Mouse (Mus musculus) Patski (cell line): ENCODE results near the gene Rnf123. TPM values are rescaled to one million over a fixed set of nuclear protein-coding genes. Genes with fewer than 3 reads are reported as not detected.
A peak's percentile ranks its signal among the peaks of the same experiment; 100 is the strongest.

Experiments used
- ATAC-seq: fragments of 100-300 bp; one replicate; pipeline ENCODE4 v1.8.0; 2021
- CTCF ChIA-PET: fragments of 350-600 bp; sonication (Branson Sonifier 250); formaldehyde crosslinking; loops from one replicate; lab custom pipeline; 2022; ENCODE audit warnings: inconsistent platforms; lab: Charles Lee
- POLR2A ChIA-PET: fragments of 350-600 bp; sonication (Branson Sonifier 250); formaldehyde crosslinking; loops from one replicate; lab custom pipeline; 2022; ENCODE audit warnings: antibody characterized with exemption, inconsistent platforms; lab: Charles Lee
- DNase-seq: peaks from one replicate; pipeline ENCODE4 v3.0.0-alpha.2; 2011; ENCODE audit warnings: low read depth, low spot score
- H3K27me3 ChIP-seq: fragments of 371-371 bp; one replicate; pipeline ENCODE4 v1.5.1; 2021
- CTCF ChIP-seq: fragments of 100-300 bp; IDR thresholded peaks from one replicate; pipeline ENCODE4 v1.5.1; 2021
- in situ Hi-C: fragments of 300-500 bp; cut with MboI; formaldehyde crosslinking; loops from 3 replicates; pipeline ENCODE4 v1.11.1; 2018; ENCODE audit warnings: low pct_unique_long_range_greater_than_20kb, mixed read lengths
- polyA plus RNA-seq: library from polyadenylated mRNA; unstranded; gene quantifications from one replicate; pipeline ENCODE4 v1.2.3, GENCODE M21; 2021

Gene Rnf123
- 52.2 TPM for polyA plus RNA-seq

GRCm38 (mm10) chr9:108082988-108083431 is at the start of gene Rnf123:
Gene Rnf123 (minus strand): TSS chr9:108083346.
- in situ Hi-C loops, result no loop called here
- POLR2A ChIA-PET, result no interaction called here
- CTCF ChIA-PET, result no interaction called here
- DNase-seq, result no peak
- H3K27me3 ChIP-seq, result no peaks in the 10 kb centered on the region
- no peak for TF ChIP-seq CTCF
- ATAC-seq, result no peak

- POLR2A ChIA-PET, result no interaction called here
- peaks cover 12% of the 10 kb centered on the region for H3K27me3 ChIP-seq
- no peak for DNase-seq
- no peak for TF ChIP-seq CTCF
- no peak for ATAC-seq
- in situ Hi-C loops, result no loop called here
- CTCF ChIA-PET, result no interaction called here
These were observed 49.2 kb upstream of the Rnf123 start for GRCm38 (mm10) chr9:108132373-108132772.

GRCm38 (mm10) chr9:108131502-108131901 is 48.4 kb upstream of the Rnf123 start:
- peaks cover 12% of the 10 kb centered on the region for H3K27me3 ChIP-seq
- DNase-seq (no peak), ATAC-seq (no peak)
- no peak for TF ChIP-seq CTCF
- in situ Hi-C loops, result no loop called here
- ChIA-PET CTCF (no interaction called here), POLR2A (interaction anchor here (0.6 kb wide), 1 partner anchor 27 kb away, joined by 4 read pairs; no protein-coding TSS in a partner anchor)

GRCm38 (mm10) chr9:108129042-108129948 is 46.1 kb upstream of the Rnf123 start:
- no peak for ATAC-seq
- H3K27me3 ChIP-seq, result peaks cover 12% of the 10 kb centered on the region
- CTCF ChIA-PET, result no interaction called here
- POLR2A ChIA-PET, result no interaction called here
- no peak for TF ChIP-seq CTCF
- in situ Hi-C loops, result no loop called here
- no peak for DNase-seq

GRCm38 (mm10) chr9:108128248-108128647 is 45.1 kb upstream of the Rnf123 start:
- CTCF ChIA-PET, result no interaction called here
- H3K27me3 ChIP-seq, result peaks cover 9% of the 10 kb centered on the region
- no peak for TF ChIP-seq CTCF
- POLR2A ChIA-PET, result interaction anchor here (1.2 kb wide), 1 partner anchor 32 kb away, joined by 4 read pairs; no protein-coding TSS in a partner anchor
- no peak for ATAC-seq
- in situ Hi-C loops, result no loop called here
- no peak for DNase-seq

GRCm38 (mm10) chr9:108126436-108127180 is 43.5 kb upstream of the Rnf123 start:
- ATAC-seq (no peak), DNase-seq (no peak)
- POLR2A ChIA-PET, result no interaction called here
- H3K27me3 ChIP-seq, result peaks cover 6% of the 10 kb centered on the region
- no peak for TF ChIP-seq CTCF
- CTCF ChIA-PET, result interaction anchor here (2.5 kb wide), 1 partner anchor 11 kb away, joined by 7 read pairs; no protein-coding TSS in a partner anchor
- in situ Hi-C loops, result no loop called here

GRCm38 (mm10) chr9:108125731-108126130 is 42.6 kb upstream of the Rnf123 start:
- ChIA-PET POLR2A (no interaction called here), CTCF (interaction anchor here (1.4 to 2.5 kb wide), 2 partner anchors 12 to 62 kb away, joined by 3 to 7 read pairs; no protein-coding TSS in a partner anchor)
- no peak for DNase-seq
- no peak for TF ChIP-seq CTCF
- in situ Hi-C loops, result no loop called here
- H3K27me3 ChIP-seq, result peaks cover 4% of the 10 kb centered on the region
- no peak for ATAC-seq

GRCm38 (mm10) chr9:108123916-108124315 is 40.8 kb upstream of the Rnf123 start:
- ATAC-seq, result no peak
- CTCF ChIA-PET, result no interaction called here
- in situ Hi-C loops, result no loop called here
- POLR2A ChIA-PET, result no interaction called here
- DNase-seq, result no peak
- H3K27me3 ChIP-seq, result no peaks in the 10 kb centered on the region
- TF ChIP-seq CTCF, result no peak

GRCm38 (mm10) chr9:108121170-108121969 is 38.2 kb upstream of the Rnf123 start:
- ATAC-seq, result no peak
- POLR2A ChIA-PET, result no interaction called here
- in situ Hi-C loops, result no loop called here
- no peaks in the 10 kb centered on the region for H3K27me3 ChIP-seq
- TF ChIP-seq CTCF, result no peak
- CTCF ChIA-PET, result interaction anchor here (1.1 kb wide), 1 partner anchor 26 kb away, joined by 4 read pairs; no protein-coding TSS in a partner anchor
- DNase-seq, result no peak

GRCm38 (mm10) chr9:108120671-108121070 is 37.5 kb upstream of the Rnf123 start:
- H3K27me3 ChIP-seq, result peaks cover 3% of the 10 kb centered on the region
- ATAC-seq, result peak; percentile 57
- ChIA-PET CTCF (interaction anchor here (1.1 kb wide), 1 partner anchor 25 kb away, joined by 4 read pairs; no protein-coding TSS in a partner anchor), POLR2A (interaction anchor here (0.7 kb wide), 1 partner anchor 23 kb away, joined by 3 read pairs; no protein-coding TSS in a partner anchor)
- no peak for TF ChIP-seq CTCF
- in situ Hi-C loops, result no loop called here
- peak; percentile 33 for DNase-seq
